Mouse (Mus musculus): ENCODE measurements around the gene Krt39.

Krt39 gene

DNA sequence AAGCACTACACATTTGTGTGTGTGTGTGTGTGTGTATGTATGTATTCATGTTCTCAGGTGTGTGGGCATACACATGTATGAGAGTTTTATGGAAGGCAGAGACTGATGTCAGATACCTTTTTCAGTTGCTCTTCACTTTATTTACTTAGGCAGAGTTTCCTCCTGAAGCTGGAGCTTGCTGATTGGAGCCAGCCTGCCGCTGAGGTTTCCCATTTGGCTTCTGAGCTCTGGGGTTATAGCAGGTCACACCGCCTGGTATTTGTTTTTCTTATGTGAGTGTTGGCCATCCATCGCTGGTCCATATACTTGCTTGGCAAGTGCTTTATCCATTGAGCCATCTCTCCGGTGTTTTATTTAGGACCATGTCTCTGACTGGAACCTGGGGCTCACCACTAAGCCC is 51.9 kb downstream of the Krt39 start:
- DNase-seq: no peak

DNA sequence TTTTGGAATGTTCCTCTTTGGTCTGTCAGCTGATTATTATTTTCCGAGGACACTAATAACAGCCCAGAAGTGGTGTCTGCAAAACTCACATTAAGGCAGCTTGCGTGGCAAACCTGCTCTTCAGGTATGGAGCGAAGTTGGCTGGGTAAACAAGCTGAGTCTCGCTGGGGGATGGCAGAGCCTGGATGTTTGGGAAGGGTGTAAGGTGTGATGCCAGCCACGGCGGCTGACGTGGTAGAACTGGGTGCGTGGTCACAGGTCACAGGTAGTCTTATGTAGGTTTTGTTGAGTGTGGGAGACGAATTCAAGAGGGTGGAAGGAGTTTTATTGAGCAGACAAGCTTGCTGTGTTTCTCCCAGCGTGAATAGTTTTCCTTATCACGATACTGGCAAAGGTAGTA is 52.6 kb downstream of the Krt39 start:
- DNase-seq: no peak

- no peak for DNase-seq
Observed at GRCm38 (mm10) chr11:99466316-99466715, 54.8 kb downstream of the Krt39 start.

- peak; percentile 81 for DNase-seq
Observed at GRCm38 (mm10) chr11:99464836-99465235, 56.3 kb downstream of the Krt39 start.

All from kidney, postnatal 14 days (tissue).